Mouse (Mus musculus) small intestine, adult 2 months (tissue): ENCODE data around the gene Irf2.

Experiments used
- CTCF ChIP-seq: fragments of 200-500 bp; IDR thresholded peaks from 2 replicates; pipeline ENCODE4 v1.5.1; 2012; ENCODE audit warnings: low read depth, mild to moderate bottlenecking, control low read depth, inconsistent platforms, low read length, moderate library complexity, mixed read lengths; ENCODE audit not compliant: insufficient replicate concordance, insufficient read length; ENCODE audit errors: extremely low read depth
- POLR2A ChIP-seq: fragments of 200-500 bp; IDR thresholded peaks from 2 replicates; pipeline ENCODE4 v1.6.1; 2012; ENCODE audit warnings: low read depth, mild to moderate bottlenecking, control low read depth, inconsistent platforms, low read length, moderate library complexity

- TF ChIP-seq POLR2A, result no peak
- TF ChIP-seq CTCF, result no peak
Observed at GRCm38 (mm10) chr8:46859164-46859846, 119.8 kb downstream of the Irf2 start.
